Mouse (Mus musculus): ENCODE measurements at regions not wholly inside any gene's neighbourhood (a gene's known extent, or its start where the extent isn't known, plus 50 kb on each side); places are given as distances from the start of the nearest gene placed in this dataset.

GRCm38 (mm10) chr10:122599511-122599910 lies 79.1 kb upstream of the Ppm1h start:
- no peak for TF ChIP-seq GATA4 (IDR thresholded peaks at IDR 0.05; ENCODE audit: insufficient replicate concordance, low read length)

- no peak for TF ChIP-seq GATA4 (IDR thresholded peaks at IDR 0.05; ENCODE audit: insufficient replicate concordance, low read length)
Measured at GRCm38 (mm10) chr10:122602394-122602793, 76.2 kb upstream of the Ppm1h start.

GRCm38 (mm10) chr10:122603960-122604359 lies 74.6 kb upstream of the Ppm1h start:
- TF ChIP-seq GATA4 (IDR thresholded peaks at IDR 0.05; ENCODE audit: insufficient replicate concordance, low read length), result no peak

GRCm38 (mm10) chr10:122613281-122613680 lies 65.3 kb upstream of the Ppm1h start:
- no peak for TF ChIP-seq GATA4 (IDR thresholded peaks at IDR 0.05; ENCODE audit: insufficient replicate concordance, low read length)

- no peak for TF ChIP-seq GATA4 (IDR thresholded peaks at IDR 0.05; ENCODE audit: insufficient replicate concordance, low read length)
Measured at GRCm38 (mm10) chr10:122613891-122614290, 64.7 kb upstream of the Ppm1h start.

GRCm38 (mm10) chr10:122614720-122615119 lies 63.8 kb upstream of the Ppm1h start:
- TF ChIP-seq GATA4 (IDR thresholded peaks at IDR 0.05; ENCODE audit: insufficient replicate concordance, low read length), result no peak

- TF ChIP-seq GATA4 (IDR thresholded peaks at IDR 0.05; ENCODE audit: insufficient replicate concordance, low read length), result no peak
Measured at GRCm38 (mm10) chr10:122615658-122616057, 62.9 kb upstream of the Ppm1h start.

GRCm38 (mm10) chr10:122616385-122616784 lies 62.2 kb upstream of the Ppm1h start:
- TF ChIP-seq GATA4 (IDR thresholded peaks at IDR 0.05; ENCODE audit: insufficient replicate concordance, low read length), result no peak

GRCm38 (mm10) chr10:122618854-122619253 lies 59.7 kb upstream of the Ppm1h start:
- no peak for TF ChIP-seq GATA4 (IDR thresholded peaks at IDR 0.05; ENCODE audit: insufficient replicate concordance, low read length)

- no peak for TF ChIP-seq GATA4 (IDR thresholded peaks at IDR 0.05; ENCODE audit: insufficient replicate concordance, low read length)
Measured at GRCm38 (mm10) chr10:122619406-122620116, 59.0 kb upstream of the Ppm1h start.
